Mouse (Mus musculus): ENCODE data around the gene Ppp1ca.

DNA sequence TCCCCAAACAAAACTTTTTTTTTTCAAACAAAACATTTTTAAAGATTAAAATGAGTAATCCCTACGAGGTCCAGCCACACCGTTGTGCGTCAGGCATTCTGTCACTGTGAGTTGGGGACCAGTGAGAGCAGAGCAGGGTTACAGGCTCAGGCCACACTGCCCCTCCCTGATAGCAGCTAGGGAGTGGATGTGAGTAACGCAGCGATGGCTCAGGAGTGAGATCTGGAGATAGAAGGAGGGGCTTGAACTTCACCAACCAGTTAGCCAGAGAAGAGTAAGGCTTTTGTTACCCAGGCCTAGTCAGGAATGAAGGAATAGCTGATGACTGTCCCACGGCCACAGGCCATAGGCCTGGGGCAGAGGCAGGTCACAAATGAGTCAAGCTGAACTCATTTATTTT, 52.9 kb downstream of the Ppp1ca start:
- TF ChIP-seq TCF12 (IDR thresholded peaks at IDR 0.05; ENCODE audit: low read depth, low read length) (no peak), BHLHE40 (IDR thresholded peaks at IDR 0.05; ENCODE audit: low read depth, low read length) (no peak), EP300 (IDR thresholded peaks at IDR 0.05; ENCODE audit: low read length) (no peak)

All from CH12.LX (cell line).